Mouse (Mus musculus) cerebellum, adult 2 months (tissue): ENCODE measurements around the gene Pgls. TPM values are rescaled to one million over a fixed set of nuclear protein-coding genes. Genes with fewer than 3 reads are reported as not detected.
A peak's percentile ranks its signal among the peaks of the same experiment; 100 is the strongest.

Experiments
- DNase-seq, 2 experiments: peaks; one replicate each; pipeline ENCODE4 v3.0.0; 2021
- H3K27ac ChIP-seq: fragments of 200-500 bp; 2 replicates; pipeline ENCODE4 v1.5.1; 2012; ENCODE audit warnings: low read length, control low read depth, inconsistent platforms; ENCODE audit not compliant: insufficient read depth
- H3K27me3 ChIP-seq: fragments of 200-500 bp; 2 replicates; pipeline ENCODE4 v1.6.1; 2012; ENCODE audit warnings: inconsistent platforms, mild to moderate bottlenecking, low read length, moderate library complexity; ENCODE audit not compliant: control insufficient read depth, insufficient read depth
- H3K4me1 ChIP-seq: fragments of 200-500 bp; 2 replicates; pipeline ENCODE4 v1.6.1; 2011; ENCODE audit warnings: low read length; ENCODE audit not compliant: control insufficient read depth, insufficient read depth
- H3K4me3 ChIP-seq: fragments of 200-500 bp; replicated peaks from 2 replicates; pipeline ENCODE3; 2011; ENCODE audit warnings: mild to moderate bottlenecking, low read depth, low read length, control low read depth; ENCODE audit not compliant: insufficient read depth
- CTCF ChIP-seq: fragments of 200-500 bp; IDR thresholded peaks from 2 replicates; pipeline ENCODE4 v1.5.1; 2011; ENCODE audit warnings: low read depth, mild to moderate bottlenecking, control low read depth, low read length, moderate library complexity, borderline replicate concordance; ENCODE audit not compliant: insufficient read depth
- POLR2A ChIP-seq: fragments of 200-500 bp; IDR thresholded peaks from 2 replicates; pipeline ENCODE4 v1.6.1; 2011; ENCODE audit warnings: low read length, control low read depth, borderline replicate concordance; ENCODE audit not compliant: insufficient read depth
- WGBS: fragments of 180-500 bp; shearing (Covaris S2); methylation state at CpG from one replicate; pipeline ENCODE4 v1.1.7; 2018; 5-methylcytosine and 5-hydroxymethylcytosine counted together
- polyA plus RNA-seq: library from polyadenylated mRNA; depleted of rRNA; stranded (reverse); fragments of >200 nt; gene quantifications from 2 replicates; pipeline ENCODE4 v1.2.3, GENCODE M21; 2012

The Pgls gene
- polyA plus RNA-seq, 1 experiment = 42.5 TPM

DNA sequence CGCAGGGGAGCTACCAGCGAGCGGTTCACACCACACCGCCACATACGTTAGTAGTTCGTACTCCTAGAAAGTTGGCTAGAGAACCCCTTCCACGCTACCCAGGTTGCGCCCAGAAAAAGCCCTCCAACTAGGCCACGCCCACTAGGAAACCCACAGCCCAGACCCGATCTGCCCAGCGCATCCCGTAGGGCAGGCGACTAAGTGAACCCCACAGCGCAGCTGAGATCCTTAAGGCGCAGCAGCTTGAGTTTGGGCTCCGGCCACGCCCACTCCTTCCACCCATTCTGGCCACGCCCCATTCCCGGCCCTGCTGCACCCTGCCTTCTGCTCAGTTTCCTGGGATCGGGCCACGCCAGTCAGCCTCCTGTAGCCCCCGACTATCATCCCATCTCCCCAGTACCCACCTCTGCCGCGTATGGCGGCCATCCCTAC, 37.8 kb downstream of the Pgls start:
- WGBS = 24% methylated on average over 25 of the region's 25 CpGs
- Histone ChIP-seq H3K27me3 (no peaks in the 10 kb centered on the region), H3K4me3 (no peak overlapping the region), H3K4me1 (peaks cover 2% of the 10 kb centered on the region; the same call in 1 of the 2 replicates), H3K27ac (no peak overlapping the region)
- no peak for TF ChIP-seq POLR2A
- no peak for TF ChIP-seq CTCF
- DNase-seq = peak in 1 of 2 experiments; percentile 52

DNA sequence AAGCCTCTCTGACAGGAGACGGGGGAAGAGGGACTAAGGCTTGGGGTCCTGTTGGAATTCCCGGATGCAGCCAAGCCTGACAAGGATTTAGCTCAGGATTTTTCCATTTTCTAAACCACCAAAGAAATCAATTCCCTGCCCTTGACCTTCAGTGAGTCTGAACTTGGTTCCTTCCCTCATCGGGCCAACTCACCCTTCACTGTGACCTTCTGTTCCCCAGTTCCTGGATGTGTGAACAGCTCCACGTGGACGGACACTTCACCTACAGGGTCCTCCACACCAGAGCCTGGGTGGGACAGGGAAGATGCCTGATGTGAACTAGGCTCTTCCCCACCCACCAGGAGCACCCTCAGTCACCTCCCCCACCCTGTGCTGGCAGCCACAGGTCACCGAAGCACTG, 38.8 kb downstream of the Pgls start:
- H3K27ac ChIP-seq = no peak overlapping the region
- H3K27me3 ChIP-seq = no peaks in the 10 kb centered on the region
- H3K4me1 ChIP-seq = peaks cover 10% of the 10 kb centered on the region
- H3K4me3 ChIP-seq = no peak overlapping the region
- no peak for DNase-seq
- no peak for TF ChIP-seq CTCF
- no peak for TF ChIP-seq POLR2A
- 88% methylated on average over 6 of the region's 6 CpGs for WGBS

DNA sequence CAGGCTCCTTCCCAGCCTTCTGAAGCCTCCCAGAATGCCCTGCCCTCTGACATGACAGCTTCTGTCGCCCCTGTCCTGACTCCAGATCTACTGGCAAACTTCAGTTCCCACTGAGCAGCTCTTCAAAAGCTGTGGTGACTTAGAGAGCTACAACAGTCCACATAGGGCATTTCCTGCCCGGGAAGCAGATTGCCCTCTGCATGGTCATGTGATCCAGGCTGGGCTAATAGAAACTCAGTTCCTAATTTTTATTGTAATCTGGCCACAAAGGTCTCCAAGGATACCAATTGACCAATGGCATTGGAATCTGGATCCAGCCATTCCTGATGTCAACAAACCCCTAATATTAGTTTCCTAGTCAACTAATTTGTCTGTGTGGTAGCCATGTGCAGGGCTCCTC, 39.9 kb downstream of the Pgls start:
- Histone ChIP-seq H3K27ac (no peak overlapping the region), H3K4me3 (no peak overlapping the region), H3K27me3 (no peaks in the 10 kb centered on the region), H3K4me1 (peaks cover 10% of the 10 kb centered on the region)
- TF ChIP-seq POLR2A (no peak), CTCF (no peak)
- no peak for DNase-seq
- WGBS = 60% methylated on average over 2 of the region's 2 CpGs

DNA sequence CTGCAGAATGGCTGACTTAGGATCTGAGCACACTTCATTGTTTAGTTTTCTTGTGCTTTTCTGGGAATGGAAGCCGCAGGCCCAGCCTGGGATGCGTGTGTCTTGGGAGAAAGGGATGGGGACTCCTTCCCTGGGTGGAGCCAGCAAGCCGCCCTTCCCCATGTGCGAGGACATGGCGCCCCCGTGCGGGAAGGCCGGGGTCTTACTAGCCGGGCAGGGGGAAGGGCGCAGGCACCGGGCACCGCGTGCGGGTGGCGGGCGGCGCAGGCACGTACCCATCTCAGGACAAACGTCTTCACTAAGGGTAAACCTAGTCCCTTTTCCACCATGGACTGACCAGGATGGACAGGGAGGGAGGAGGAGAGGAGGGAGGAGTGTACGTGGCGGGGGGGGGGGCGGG, 41.2 kb downstream of the Pgls start:
- peaks cover 12% of the 10 kb centered on the region for H3K4me1 ChIP-seq
- H3K27ac ChIP-seq = no peak overlapping the region
- TF ChIP-seq CTCF (no peak; the same call in 1 of the 2 replicates), POLR2A (no peak)
- no peak overlapping the region for H3K4me3 ChIP-seq
- H3K27me3 ChIP-seq = no peaks in the 10 kb centered on the region
- 44% methylated on average over 19 of the region's 22 CpGs for WGBS
- no peak for DNase-seq

DNA sequence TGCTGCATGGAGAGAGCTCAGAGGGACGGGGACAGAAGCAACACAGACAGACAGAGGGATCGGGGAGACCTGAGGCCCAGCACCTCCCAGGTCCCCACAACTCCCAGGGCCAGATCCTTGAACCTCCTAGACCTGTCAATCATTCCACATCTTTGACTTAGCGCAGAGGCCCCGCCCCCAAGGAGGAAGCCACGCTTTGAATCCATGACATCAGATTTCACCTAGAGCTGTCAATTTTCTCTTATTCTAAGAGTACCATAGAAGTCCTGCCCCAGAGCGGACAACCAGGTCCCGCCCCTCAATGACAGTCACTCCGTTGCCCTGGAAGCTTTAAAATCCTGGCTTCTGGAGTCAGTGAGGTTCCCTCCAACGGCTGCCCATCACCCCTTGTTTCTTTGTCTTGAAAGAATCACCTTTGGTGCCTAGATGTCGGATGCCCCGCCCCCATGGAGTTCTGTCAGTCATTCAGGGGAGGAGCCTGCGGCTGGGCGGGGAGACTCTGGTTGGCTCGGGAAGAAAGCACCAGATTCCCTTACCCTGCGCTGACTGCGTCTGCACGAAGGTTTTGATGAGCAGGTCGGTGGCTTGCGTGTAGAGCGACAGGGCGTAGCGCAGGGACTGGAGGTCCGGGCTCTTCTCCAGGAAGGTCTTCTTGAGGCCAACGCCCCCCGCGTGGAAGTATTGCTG, 42.1 kb downstream of the Pgls start:
- DNase-seq = no peak
- TF ChIP-seq CTCF = no peak
- Histone ChIP-seq H3K4me1 (peaks cover 14% of the 10 kb centered on the region), H3K4me3 (no peak overlapping the region), H3K27ac (no peak overlapping the region), H3K27me3 (no peaks in the 10 kb centered on the region)
- 39% methylated on average over 26 of the region's 26 CpGs for WGBS

DNA sequence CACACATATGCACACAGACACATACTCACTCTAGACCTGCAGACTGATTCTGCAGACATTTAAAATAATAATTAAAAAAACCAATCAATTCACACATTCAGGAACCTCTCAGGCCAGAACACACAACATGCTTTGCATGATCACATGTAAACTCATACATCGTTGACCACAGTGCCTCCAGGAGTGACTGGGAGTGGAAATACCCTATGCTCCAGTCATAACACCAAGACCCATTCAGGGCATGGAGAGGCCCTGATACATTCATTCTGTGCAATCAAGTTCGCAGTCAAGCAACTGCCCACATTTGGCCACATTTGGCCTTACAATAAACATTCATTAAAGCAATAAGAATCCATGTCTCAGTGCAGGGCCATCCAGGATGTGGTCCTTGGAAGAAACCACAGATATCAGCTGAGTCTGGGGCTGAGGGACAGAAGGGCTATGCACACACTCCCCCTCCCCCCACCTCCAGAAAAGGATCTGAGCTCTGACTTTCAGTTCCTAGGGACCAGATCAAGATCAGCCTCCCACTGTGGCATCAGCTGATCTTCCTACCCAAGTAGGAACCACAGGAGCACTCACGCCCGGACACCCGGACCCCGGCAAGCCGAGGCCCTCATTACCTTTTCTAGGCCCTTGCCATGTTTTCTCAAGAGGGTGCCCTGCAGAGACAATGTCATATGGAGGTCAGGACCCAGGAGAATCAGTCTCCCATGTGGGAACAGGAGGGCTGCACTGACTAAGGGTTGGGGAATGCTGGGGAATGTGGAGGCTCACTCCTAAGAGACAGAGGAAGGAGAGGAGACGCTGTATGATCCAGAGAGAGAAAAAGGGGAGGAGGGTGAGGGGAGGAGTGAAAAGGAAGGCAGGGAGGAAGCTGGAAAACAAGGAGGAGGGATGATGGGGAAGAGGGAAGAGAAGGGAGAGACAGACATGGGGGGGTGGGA, 45.4 kb downstream of the Pgls start:
- no peak for DNase-seq
- no peak overlapping the region for H3K4me3 ChIP-seq
- WGBS = 70% methylated on average over 8 of the region's 8 CpGs
- no peaks in the 10 kb centered on the region for H3K27me3 ChIP-seq
- no peak overlapping the region for H3K27ac ChIP-seq
- no peak for TF ChIP-seq CTCF
- TF ChIP-seq POLR2A = no peak
- H3K4me1 ChIP-seq = peaks cover 14% of the 10 kb centered on the region

DNA sequence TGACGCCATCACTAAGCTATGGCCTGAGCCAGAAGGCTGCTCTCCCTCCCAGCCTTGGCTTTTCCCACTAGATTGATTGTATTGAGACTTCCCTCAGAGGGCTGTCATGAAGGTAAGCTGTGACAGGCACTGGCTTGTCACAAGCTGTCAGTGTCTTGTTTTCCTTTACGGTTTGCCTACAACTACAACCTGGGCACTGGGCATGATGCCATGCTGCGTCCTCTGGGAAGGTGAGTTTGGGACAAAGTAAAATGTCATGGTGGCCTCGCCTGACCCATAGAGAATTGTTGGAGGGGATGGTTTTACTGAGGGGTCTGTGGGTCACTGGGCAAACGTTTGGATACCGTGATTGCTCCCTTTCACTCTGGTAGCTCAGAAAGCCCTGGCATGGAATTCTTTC, 46.3 kb downstream of the Pgls start:
- no peaks in the 10 kb centered on the region for H3K27me3 ChIP-seq
- no peak overlapping the region for H3K4me3 ChIP-seq
- WGBS = 40% methylated on average over 6 of the region's 6 CpGs

More for the DNA sequence above, 46.3 kb downstream of the Pgls start:
- no peak for TF ChIP-seq CTCF
- TF ChIP-seq POLR2A = no peak
- Histone ChIP-seq H3K4me1 (peaks cover 14% of the 10 kb centered on the region), H3K27ac (no peak overlapping the region)
- no peak for DNase-seq
